Mouse (Mus musculus): ENCODE data around the gene Mras. TPM values are rescaled to one million over a fixed set of nuclear protein-coding genes. Genes with fewer than 3 reads are reported as not detected.
A peak's percentile ranks its signal among the peaks of the same experiment; 100 is the strongest.

Gene Mras
- polyA plus RNA-seq, 1 experiment from 2014 or later, result 59.9 TPM

DNA sequence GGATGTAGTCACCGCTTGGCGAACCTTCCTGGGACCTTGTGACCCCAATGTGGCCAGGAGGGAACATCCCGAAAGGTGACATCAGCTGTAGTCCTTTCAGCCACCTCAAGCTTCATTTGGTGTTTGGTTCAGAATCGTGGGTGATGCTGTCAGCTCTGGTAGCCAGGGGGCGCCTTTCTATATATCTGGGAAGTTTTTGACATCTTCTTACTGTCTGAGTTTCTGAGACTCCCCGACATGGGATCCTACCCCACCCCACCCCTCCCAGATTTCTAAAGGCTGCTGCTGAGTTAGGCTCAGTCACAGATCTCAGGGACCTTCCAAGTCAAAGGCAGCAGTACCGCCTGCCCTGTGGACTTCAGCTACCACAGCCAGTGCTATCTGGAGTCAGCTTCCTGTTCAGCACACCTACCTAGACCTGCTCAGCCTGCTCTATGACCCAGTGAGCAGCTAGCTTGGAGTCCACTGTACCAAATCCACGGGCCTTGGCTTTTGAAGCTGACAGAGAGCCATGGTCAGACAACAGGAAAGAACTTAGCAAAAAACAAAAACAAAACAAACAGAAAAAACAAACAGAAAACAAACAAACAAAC is 32.6 kb upstream of the Mras start:
- 68% methylated on average over 8 of the region's 8 CpGs for WGBS
- Histone ChIP-seq H3K4me3 (replicated peaks; ENCODE audit: low read depth, low read length) (no peak overlapping the region), H3K9ac (replicated peaks; ENCODE audit: low read length) (no peak overlapping the region), H3K36me3 (ENCODE audit: control insufficient read depth, insufficient read depth, low read length) (no peaks in the 10 kb centered on the region), H3K4me1 (ENCODE audit: control insufficient read depth, insufficient read depth, low read length) (no peaks in the 10 kb centered on the region), H3K4me2 (ENCODE audit: low read length) (no peak overlapping the region), H3K27ac (replicated peaks; ENCODE audit: low read depth, low read length) (no peak overlapping the region), H3K27me3 (ENCODE audit: control insufficient read depth, insufficient read depth, low read length) (no peaks in the 10 kb centered on the region), H3K9me3 (ENCODE audit: control insufficient read depth, low read length) (no peaks in the 10 kb centered on the region)
- DNase-seq, result no peak
- ATAC-seq (ENCODE audit: low FRiP score, low TSS enrichment), result no peak

DNA sequence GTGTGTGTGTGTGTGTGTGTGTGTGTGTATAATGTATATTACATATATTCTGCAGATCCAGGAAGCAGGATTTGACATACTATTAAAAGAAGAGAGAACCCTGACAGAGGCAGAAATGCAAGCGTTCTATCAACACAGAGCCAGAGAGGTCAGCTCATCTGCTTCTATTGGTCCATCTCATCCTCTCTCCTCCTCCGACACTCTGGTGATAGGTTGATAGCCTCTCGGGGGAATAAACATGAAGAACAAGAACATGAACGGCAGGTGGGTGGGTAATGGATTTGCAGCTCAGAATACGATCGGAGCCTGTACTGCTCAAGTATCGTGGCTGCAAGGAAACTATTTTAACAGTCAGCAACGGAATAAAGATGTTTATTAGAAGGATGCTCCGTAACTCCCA is 31.4 kb upstream of the Mras start:
- Histone ChIP-seq H3K36me3 (ENCODE audit: control insufficient read depth, insufficient read depth, low read length) (no peaks in the 10 kb centered on the region), H3K27ac (replicated peaks; ENCODE audit: low read depth, low read length) (no peak overlapping the region), H3K4me2 (ENCODE audit: low read length) (no peak overlapping the region), H3K9me3 (ENCODE audit: control insufficient read depth, low read length) (no peaks in the 10 kb centered on the region), H3K4me1 (ENCODE audit: control insufficient read depth, insufficient read depth, low read length) (no peaks in the 10 kb centered on the region), H3K27me3 (ENCODE audit: control insufficient read depth, insufficient read depth, low read length) (no peaks in the 10 kb centered on the region), H3K4me3 (replicated peaks; ENCODE audit: low read depth, low read length) (no peak overlapping the region), H3K9ac (replicated peaks; ENCODE audit: low read length) (no peak overlapping the region)
- ATAC-seq (ENCODE audit: low FRiP score, low TSS enrichment) (no peak), DNase-seq (peak; percentile 31)
- 79% methylated on average over 9 of the region's 9 CpGs for WGBS

DNA sequence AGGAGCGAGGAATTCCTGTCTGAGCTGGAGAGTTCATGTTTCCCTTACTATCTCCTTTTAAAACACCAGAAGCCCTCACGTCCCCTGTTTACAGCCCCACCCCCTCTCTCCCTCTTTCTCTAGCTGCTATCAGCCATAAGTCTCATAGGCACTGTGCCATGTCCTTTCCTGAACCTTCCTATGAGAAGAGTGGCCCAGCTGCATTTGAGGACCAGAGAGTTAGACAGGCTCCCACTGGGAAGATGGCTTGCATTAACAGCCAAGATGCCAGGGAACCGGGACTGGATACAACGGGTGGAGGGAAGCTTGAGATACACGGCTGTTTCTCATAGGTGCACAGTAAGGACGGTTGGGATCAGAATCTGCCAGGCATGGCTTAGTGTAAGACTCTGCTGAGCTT is 27.7 kb upstream of the Mras start:
- DNase-seq (no peak), ATAC-seq (ENCODE audit: low FRiP score, low TSS enrichment) (no peak)
- WGBS, result 87% methylated on average over 6 of the region's 6 CpGs
- Histone ChIP-seq H3K36me3 (ENCODE audit: control insufficient read depth, insufficient read depth, low read length) (no peaks in the 10 kb centered on the region), H3K27ac (replicated peaks; ENCODE audit: low read depth, low read length) (no peak overlapping the region), H3K4me3 (replicated peaks; ENCODE audit: low read depth, low read length) (no peak overlapping the region), H3K9me3 (ENCODE audit: control insufficient read depth, low read length) (no peaks in the 10 kb centered on the region), H3K4me1 (ENCODE audit: control insufficient read depth, insufficient read depth, low read length) (no peaks in the 10 kb centered on the region), H3K27me3 (ENCODE audit: control insufficient read depth, insufficient read depth, low read length) (no peaks in the 10 kb centered on the region), H3K4me2 (ENCODE audit: low read length) (no peak overlapping the region), H3K9ac (replicated peaks; ENCODE audit: low read length) (no peak overlapping the region)

DNA sequence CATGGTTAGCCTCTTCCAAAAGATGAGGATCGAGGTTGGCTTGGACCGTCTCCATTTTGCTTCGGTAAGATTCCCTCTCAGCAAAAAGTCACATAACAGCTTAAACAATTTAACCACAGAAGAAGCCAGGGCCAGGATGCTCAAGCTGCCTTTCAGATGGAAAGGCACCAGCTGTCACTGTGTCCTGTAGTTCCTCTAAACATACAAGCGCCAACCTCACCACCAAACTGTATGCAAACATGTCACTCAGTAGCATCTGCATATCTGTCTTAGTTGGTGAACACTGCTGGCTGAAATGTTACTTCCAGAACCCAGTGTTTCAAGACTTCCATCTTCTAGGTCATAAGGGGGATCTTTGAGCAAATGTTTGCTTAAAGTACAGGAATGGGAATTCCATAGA is 22.5 kb upstream of the Mras start:
- no peak for ATAC-seq (ENCODE audit: low FRiP score, low TSS enrichment)
- Histone ChIP-seq H3K4me3 (replicated peaks; ENCODE audit: low read depth, low read length) (no peak overlapping the region), H3K36me3 (ENCODE audit: control insufficient read depth, insufficient read depth, low read length) (no peaks in the 10 kb centered on the region)

DNA sequence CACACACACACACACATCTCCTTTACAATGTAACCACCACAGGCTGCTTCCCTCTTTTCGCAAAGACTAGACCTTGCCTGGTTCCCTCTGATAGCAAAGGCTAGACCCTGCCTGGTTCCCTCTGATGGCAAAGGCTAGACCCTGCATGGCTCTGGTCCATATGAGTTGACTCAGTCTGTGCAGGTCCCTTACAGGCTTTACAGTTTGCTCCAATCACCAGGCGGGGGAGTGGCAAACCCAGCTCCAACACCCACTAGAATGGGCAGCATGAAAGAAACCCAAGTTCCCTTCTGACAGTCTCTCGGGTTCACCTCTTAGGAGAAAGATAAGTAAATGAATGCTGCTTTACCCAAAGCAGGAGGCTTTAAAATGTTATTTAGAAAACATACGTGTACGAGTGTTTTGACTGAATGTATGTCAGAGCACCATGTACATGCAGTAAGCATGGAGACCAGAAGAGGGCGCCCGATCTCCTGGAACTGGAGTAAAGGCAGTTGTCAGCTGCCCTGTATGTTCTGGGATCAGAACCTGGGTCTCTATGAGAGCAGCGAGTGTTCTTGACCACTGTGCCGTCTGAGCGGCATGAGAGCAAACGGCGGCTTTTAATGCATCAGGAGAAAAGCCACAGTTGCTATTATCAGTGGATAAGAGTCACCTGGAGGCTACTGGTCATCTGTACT is 21.5 kb upstream of the Mras start:
- no peak overlapping the region for H3K27ac ChIP-seq (replicated peaks; ENCODE audit: low read depth, low read length)
- no peak overlapping the region for H3K9ac ChIP-seq (replicated peaks; ENCODE audit: low read length)
- no peaks in the 10 kb centered on the region for H3K36me3 ChIP-seq (ENCODE audit: control insufficient read depth, insufficient read depth, low read length)
- no peak overlapping the region for H3K4me3 ChIP-seq (replicated peaks; ENCODE audit: low read depth, low read length)
- H3K27me3 ChIP-seq (ENCODE audit: control insufficient read depth, insufficient read depth, low read length), result no peaks in the 10 kb centered on the region
- DNase-seq (peak; percentile 66), ATAC-seq (ENCODE audit: low FRiP score, low TSS enrichment) (no peak)
- no peaks in the 10 kb centered on the region for H3K9me3 ChIP-seq (ENCODE audit: control insufficient read depth, low read length)
- H3K4me1 ChIP-seq (ENCODE audit: control insufficient read depth, insufficient read depth, low read length), result no peaks in the 10 kb centered on the region
- 43% methylated on average over 12 of the region's 12 CpGs for WGBS
- H3K4me2 ChIP-seq (ENCODE audit: low read length), result no peak overlapping the region

More for the DNA sequence above, 22.5 kb upstream of the Mras start:
- Histone ChIP-seq H3K27ac (replicated peaks; ENCODE audit: low read depth, low read length) (no peak overlapping the region), H3K9me3 (ENCODE audit: control insufficient read depth, low read length) (no peaks in the 10 kb centered on the region), H3K9ac (replicated peaks; ENCODE audit: low read length) (no peak overlapping the region), H3K27me3 (ENCODE audit: control insufficient read depth, insufficient read depth, low read length) (no peaks in the 10 kb centered on the region), H3K4me1 (ENCODE audit: control insufficient read depth, insufficient read depth, low read length) (no peaks in the 10 kb centered on the region), H3K4me2 (ENCODE audit: low read length) (no peak overlapping the region)
- no peak for DNase-seq
- 95% methylated on average over 4 of the region's 4 CpGs for WGBS

DNA sequence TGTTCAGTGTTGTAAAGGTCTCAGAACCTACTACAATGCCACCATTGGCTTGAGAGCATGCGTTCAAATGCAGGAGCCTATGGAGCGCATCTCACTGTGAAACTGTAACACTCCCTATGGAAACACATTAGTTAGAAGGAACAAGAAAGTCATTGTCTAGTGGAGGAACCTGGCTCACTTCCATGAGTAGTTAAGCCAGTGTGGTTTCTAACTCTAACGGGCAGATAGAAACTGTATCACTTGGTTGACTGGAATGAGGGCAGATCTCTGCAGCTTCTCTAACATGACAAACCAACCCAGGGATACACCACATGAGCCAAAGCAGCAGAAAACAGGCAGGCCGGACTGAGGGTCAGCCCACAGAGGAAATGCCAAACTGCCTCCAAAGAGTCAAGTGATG is 17.0 kb upstream of the Mras start:
- H3K9me3 ChIP-seq (ENCODE audit: control insufficient read depth, low read length), result no peaks in the 10 kb centered on the region
- 90% methylated on average over 4 of the region's 4 CpGs for WGBS
- DNase-seq (no peak), ATAC-seq (ENCODE audit: low FRiP score, low TSS enrichment) (no peak)
- no peaks in the 10 kb centered on the region for H3K4me1 ChIP-seq (ENCODE audit: control insufficient read depth, insufficient read depth, low read length)
- no peak overlapping the region for H3K4me3 ChIP-seq (replicated peaks; ENCODE audit: low read depth, low read length)
- no peak overlapping the region for H3K27ac ChIP-seq (replicated peaks; ENCODE audit: low read depth, low read length)
- no peak overlapping the region for H3K9ac ChIP-seq (replicated peaks; ENCODE audit: low read length)
- H3K4me2 ChIP-seq (ENCODE audit: low read length), result no peak overlapping the region
- no peaks in the 10 kb centered on the region for H3K36me3 ChIP-seq (ENCODE audit: control insufficient read depth, insufficient read depth, low read length)
- H3K27me3 ChIP-seq (ENCODE audit: control insufficient read depth, insufficient read depth, low read length), result no peaks in the 10 kb centered on the region

DNA sequence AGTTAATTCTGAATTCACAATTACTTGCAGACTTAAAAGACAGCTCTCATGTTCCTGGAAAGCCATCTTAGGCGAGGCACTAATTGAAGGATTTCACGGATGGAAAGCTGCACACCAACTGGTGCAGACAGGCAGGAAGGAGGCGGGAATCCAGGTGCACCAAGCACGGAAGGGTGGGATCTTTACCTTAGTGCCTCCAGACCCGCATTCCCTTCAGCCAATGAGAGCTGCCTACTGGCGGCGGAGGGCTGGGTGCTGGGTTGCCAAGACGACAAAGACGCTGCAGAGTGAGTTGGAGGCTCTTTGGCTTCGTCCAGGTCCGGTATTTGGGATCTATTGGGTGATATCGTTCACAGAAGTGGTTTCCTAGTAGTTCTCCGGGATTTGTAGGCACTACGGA is 14.0 kb upstream of the Mras start, which contains the start of gene Nme9:
TSS of gene Nme9 (plus strand) at position 315 of the 400 bp plus-strand sequence.
- no peaks in the 10 kb centered on the region for H3K4me1 ChIP-seq (ENCODE audit: control insufficient read depth, insufficient read depth, low read length)
- H3K9ac ChIP-seq (replicated peaks; ENCODE audit: low read length), result no peak within 1 kb of the TSS
- peak; percentile 32 for DNase-seq
- no peak within 1 kb of the TSS for H3K27ac ChIP-seq (replicated peaks; ENCODE audit: low read depth, low read length)
- no peaks in the 10 kb centered on the region for H3K36me3 ChIP-seq (ENCODE audit: control insufficient read depth, insufficient read depth, low read length)
- H3K4me3 ChIP-seq (replicated peaks; ENCODE audit: low read depth, low read length), result no peak within 1 kb of the TSS
- H3K27me3 ChIP-seq (ENCODE audit: control insufficient read depth, insufficient read depth, low read length), result no peaks in the 10 kb centered on the region
- H3K9me3 ChIP-seq (ENCODE audit: control insufficient read depth, low read length), result no peaks in the 10 kb centered on the region
- 0 out of 2 replicates have a peak within 1 kb of the TSS, but pooled peaks have one; percentile 7 for H3K4me2 ChIP-seq (ENCODE audit: low read length)
- no peak for ATAC-seq (ENCODE audit: low FRiP score, low TSS enrichment)
- 6% methylated on average over 14 of the region's 14 CpGs for WGBS

DNA sequence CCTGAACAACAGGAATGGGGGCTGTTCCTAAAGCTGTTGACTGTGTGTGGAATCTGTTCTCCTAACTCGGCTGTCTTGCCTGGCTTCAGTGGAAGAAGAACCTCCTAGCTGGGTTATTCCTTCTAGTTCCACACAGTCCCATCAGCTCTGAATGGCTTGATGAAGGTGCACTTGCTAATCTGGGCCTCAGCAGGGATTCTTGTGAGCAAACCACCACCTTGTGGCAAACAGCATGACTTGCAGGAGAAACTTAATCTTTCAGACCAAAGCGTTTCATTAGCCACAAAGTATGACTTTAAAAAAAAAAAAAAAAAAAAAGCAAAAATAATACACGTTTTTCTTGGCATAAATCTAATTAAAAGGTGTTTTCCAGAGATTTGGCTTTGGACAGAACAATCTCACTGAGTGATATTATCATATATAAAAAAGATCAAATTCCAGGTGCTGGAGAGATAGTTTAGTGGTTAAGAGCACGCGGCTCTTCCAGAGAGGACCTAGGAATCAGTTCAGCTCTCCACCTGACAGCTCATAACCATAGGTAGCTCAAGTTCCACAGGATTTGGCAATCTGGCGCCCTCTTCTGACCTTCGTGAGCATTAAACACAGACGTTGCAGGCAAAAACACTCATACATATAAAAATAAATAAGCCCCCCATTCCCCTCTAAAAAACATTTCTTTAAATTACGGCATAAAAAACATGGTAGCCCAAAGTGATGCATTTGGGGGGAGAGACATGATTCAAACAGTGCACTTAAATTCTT is 12.9 kb upstream of the Mras start:
- ATAC-seq (ENCODE audit: low FRiP score, low TSS enrichment), result no peak

More for the DNA sequence above, 12.9 kb upstream of the Mras start:
- Histone ChIP-seq H3K4me3 (replicated peaks; ENCODE audit: low read depth, low read length) (no peak overlapping the region), H3K9me3 (ENCODE audit: control insufficient read depth, low read length) (no peaks in the 10 kb centered on the region), H3K27ac (replicated peaks; ENCODE audit: low read depth, low read length) (no peak overlapping the region), H3K4me2 (ENCODE audit: low read length) (no peak overlapping the region), H3K4me1 (ENCODE audit: control insufficient read depth, insufficient read depth, low read length) (no peaks in the 10 kb centered on the region), H3K9ac (replicated peaks; ENCODE audit: low read length) (no peak overlapping the region), H3K36me3 (ENCODE audit: control insufficient read depth, insufficient read depth, low read length) (no peaks in the 10 kb centered on the region), H3K27me3 (ENCODE audit: control insufficient read depth, insufficient read depth, low read length) (no peaks in the 10 kb centered on the region)
- DNase-seq, result peak; percentile 69
- 50% methylated on average over 9 of the region's 9 CpGs for WGBS
